Mouse (Mus musculus) G1E (cell line): Measurements from ENCODE around the gene Slc23a2. TPM values are rescaled to one million over a fixed set of nuclear protein-coding genes. Genes with fewer than 3 reads are reported as not detected.

ENCODE experiments used
- ATAC-seq: 2 replicates; pipeline ENCODE4 v1.8.0; 2016; ENCODE audit warnings: mild to moderate bottlenecking; ENCODE audit not compliant: insufficient number of reproducible peaks, poor library complexity, low FRiP score, severe bottlenecking; ENCODE audit errors: extremely low read depth
- DNase-seq: peaks from one replicate; pipeline ENCODE4 v3.0.0; 2012; ENCODE audit warnings: low spot score
- H3K27me3 ChIP-seq: 2 replicates; pipeline ENCODE4 v1.6.1; 2012; ENCODE audit warnings: mild to moderate bottlenecking, low read length, inconsistent platforms; ENCODE audit not compliant: insufficient read depth
- H3K36me3 ChIP-seq: replicated peaks from 2 replicates; pipeline ENCODE3; 2012; ENCODE audit warnings: mild to moderate bottlenecking, inconsistent platforms
- H3K4me1 ChIP-seq: 2 replicates; pipeline ENCODE4 v1.6.1; 2012; ENCODE audit warnings: low read depth, low read length, inconsistent platforms, mixed read lengths; ENCODE audit not compliant: insufficient read depth
- H3K4me3 ChIP-seq: 2 replicates; pipeline ENCODE4 v1.5.1; 2012; ENCODE audit warnings: low read depth, mild to moderate bottlenecking, inconsistent platforms, low read length, moderate library complexity, mixed read lengths
- H3K9me3 ChIP-seq: replicated peaks from 2 replicates; pipeline ENCODE4 v1.6.1; 2012; ENCODE audit warnings: inconsistent platforms
- CTCF ChIP-seq: IDR thresholded peaks from 2 replicates; pipeline ENCODE4 v1.5.1; 2012; ENCODE audit warnings: low read depth, low read length, inconsistent platforms, mixed read lengths
- GATA1 ChIP-seq: IDR thresholded peaks from 2 replicates; pipeline ENCODE4 v1.6.1; 2012; ENCODE audit warnings: borderline replicate concordance, low read length, inconsistent platforms, mixed read lengths
- GATA2 ChIP-seq: IDR thresholded peaks from 2 replicates; pipeline ENCODE4 v1.6.1; 2012; ENCODE audit warnings: low read depth, low read length, inconsistent platforms, borderline replicate concordance
- POLR2AphosphoS5 ChIP-seq: IDR thresholded peaks from 2 replicates; pipeline ENCODE4 v1.6.1; 2012; ENCODE audit warnings: low read depth, low read length, inconsistent platforms; ENCODE audit not compliant: insufficient replicate concordance
- TAL1 ChIP-seq: conservative IDR thresholded peaks from 2 replicates; pipeline ENCODE4 v1.6.1; 2012; ENCODE audit warnings: low read depth, low read length, inconsistent platforms, mixed read lengths
- polyA plus RNA-seq: library from polyadenylated mRNA; stranded (reverse); fragments of >175 nt; gene quantifications from 2 replicates; pipeline ENCODE4 v1.2.3, GENCODE M21; 2012
- total RNA-seq, 2 experiments: library from RNA; stranded (forward) in 1 of 2; stranded (reverse) in 1 of 2; fragments of 200-1000 nt in 1 of 2; fragments of >200 nt in 1 of 2; fragmentation: Nextera tagmentation in 1 of 2; gene quantifications; 2 replicates each; pipeline ENCODE4 v1.2.3; 2014 to 2017

Gene Slc23a2
- total and polyA plus RNA-seq, 3 experiments, result 2.6 to 13.4 (median 12.5) TPM

DNA sequence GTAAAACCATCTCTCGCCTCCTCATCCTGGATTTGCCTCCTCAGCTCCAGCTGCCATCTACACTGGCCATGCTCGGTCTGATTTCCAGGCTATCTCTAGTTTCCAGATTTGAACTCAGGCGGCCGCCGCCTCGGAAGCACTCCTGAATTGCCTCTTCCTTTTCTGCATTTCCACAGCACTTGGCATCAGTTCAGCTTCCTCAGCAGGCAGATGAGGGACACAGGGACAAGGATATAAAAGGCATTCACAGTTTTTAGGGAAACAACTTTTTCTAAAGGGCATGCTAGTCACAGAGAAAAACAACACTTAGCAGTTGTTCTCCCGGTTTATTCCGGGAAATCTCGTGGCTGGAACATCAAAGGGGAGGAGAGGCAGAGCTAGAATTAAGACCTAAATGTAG, 37.3 kb downstream of the Slc23a2 start:
- Histone ChIP-seq H3K36me3 (peaks cover 6% of the 10 kb centered on the region), H3K9me3 (no peaks in the 10 kb centered on the region), H3K4me1 (no peaks in the 10 kb centered on the region), H3K4me3 (no peak overlapping the region), H3K27me3 (peaks cover 5% of the 10 kb centered on the region; the same call in 1 of the 2 replicates)
- DNase-seq (no peak), ATAC-seq (no peak)
- TF ChIP-seq TAL1 (no peak), GATA2 (no peak), POLR2AphosphoS5 (no peak), GATA1 (no peak), CTCF (no peak)

DNA sequence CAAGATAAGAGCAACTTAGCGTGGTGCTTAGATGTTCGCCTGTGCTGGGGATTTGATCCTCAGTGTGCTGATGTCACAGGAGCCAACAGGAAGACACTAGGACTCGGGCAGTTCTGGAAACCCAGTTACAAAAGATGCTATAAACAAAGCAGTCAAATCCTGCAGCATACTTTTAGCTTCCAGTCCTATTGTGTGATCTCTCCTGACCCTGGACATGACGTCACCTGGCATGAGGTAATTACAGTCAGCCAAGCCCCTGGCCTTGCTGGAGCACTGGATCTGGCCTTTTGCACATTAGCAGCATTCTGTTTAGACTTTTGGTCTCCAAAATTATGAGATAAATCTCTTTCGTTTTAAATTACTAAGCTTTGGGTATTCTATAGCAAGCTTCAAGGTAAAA, 38.8 kb downstream of the Slc23a2 start:
- no peaks in the 10 kb centered on the region for H3K9me3 ChIP-seq
- no peak overlapping the region for H3K4me3 ChIP-seq
- peaks cover 9% of the 10 kb centered on the region for H3K36me3 ChIP-seq
- ATAC-seq (no peak), DNase-seq (no peak)
- no peak for TF ChIP-seq POLR2AphosphoS5
- no peak for TF ChIP-seq CTCF
- TF ChIP-seq GATA2, result no peak
- no peak for TF ChIP-seq TAL1
- no peak for TF ChIP-seq GATA1
- 0 out of 2 replicates have a peak, but pooled peaks cover 3% of the 10 kb centered on the region for H3K27me3 ChIP-seq
- no peaks in the 10 kb centered on the region for H3K4me1 ChIP-seq

DNA sequence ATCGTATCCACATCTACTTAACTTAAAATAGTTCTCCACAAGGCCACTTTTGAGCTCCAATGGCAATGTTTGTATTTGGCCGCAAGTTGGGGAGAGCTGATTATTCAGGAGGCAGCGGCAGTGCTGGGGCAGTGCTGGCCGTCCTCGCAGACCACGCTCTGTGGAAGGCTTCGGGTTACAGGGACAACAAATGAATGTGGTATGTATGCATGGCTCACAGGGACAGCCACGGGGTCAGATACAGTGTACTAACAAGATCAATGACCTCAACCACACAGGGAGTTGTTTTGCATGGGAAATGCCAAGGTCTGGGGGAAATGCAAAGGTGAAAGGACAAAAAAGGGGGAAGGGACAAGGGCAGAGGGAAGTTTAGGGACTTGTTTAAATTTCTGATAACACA, 41.6 kb downstream of the Slc23a2 start:
- no peak for DNase-seq
- 0 out of 2 replicates have a peak, but pooled peaks cover 3% of the 10 kb centered on the region for H3K27me3 ChIP-seq
- no peak overlapping the region for H3K4me3 ChIP-seq
- ATAC-seq, result no peak
- H3K4me1 ChIP-seq, result no peaks in the 10 kb centered on the region
- H3K36me3 ChIP-seq, result peaks cover 17% of the 10 kb centered on the region
- no peaks in the 10 kb centered on the region for H3K9me3 ChIP-seq
- TF ChIP-seq CTCF, result no peak
- TF ChIP-seq POLR2AphosphoS5, result no peak
- TF ChIP-seq GATA2, result no peak
- TF ChIP-seq TAL1, result no peak
- no peak for TF ChIP-seq GATA1

DNA sequence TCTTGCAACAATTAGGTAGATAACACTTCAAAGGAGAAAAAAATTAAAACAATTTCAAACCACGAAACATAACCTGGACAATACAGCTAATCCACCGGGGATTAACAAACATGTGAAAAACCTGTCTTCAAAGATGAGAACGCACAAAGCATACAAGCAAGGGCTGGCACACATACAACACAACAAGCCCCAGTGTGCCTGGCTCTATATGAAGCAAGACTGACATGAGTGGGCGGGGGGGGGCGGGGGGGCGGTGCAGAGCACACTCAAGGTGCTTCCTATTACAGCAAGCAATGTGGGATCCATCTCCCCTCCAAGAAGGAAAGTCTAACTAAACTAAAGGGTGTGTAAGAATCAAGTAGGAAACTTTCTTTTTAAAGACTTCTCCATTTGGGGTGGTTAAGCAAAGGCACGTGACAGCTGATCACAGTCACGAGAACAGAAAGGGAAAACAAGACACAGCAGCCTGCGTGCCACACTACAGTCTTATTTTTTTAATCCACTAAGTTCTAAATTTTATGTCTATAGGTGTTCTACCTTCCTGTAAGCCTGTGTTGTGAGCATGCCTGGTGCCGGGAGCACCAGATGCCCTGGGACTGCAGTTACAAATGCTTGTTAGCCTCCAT, 42.3 kb downstream of the Slc23a2 start:
- no peaks in the 10 kb centered on the region for H3K4me1 ChIP-seq
- no peak for ATAC-seq
- H3K36me3 ChIP-seq, result peaks cover 15% of the 10 kb centered on the region
- DNase-seq, result no peak
- TF ChIP-seq CTCF, result no peak
- no peak for TF ChIP-seq TAL1
- no peak for TF ChIP-seq POLR2AphosphoS5
- TF ChIP-seq GATA2, result no peak
- TF ChIP-seq GATA1, result no peak
- 0 out of 2 replicates have a peak, but pooled peaks cover 3% of the 10 kb centered on the region for H3K27me3 ChIP-seq
- no peaks in the 10 kb centered on the region for H3K9me3 ChIP-seq
- no peak overlapping the region for H3K4me3 ChIP-seq

DNA sequence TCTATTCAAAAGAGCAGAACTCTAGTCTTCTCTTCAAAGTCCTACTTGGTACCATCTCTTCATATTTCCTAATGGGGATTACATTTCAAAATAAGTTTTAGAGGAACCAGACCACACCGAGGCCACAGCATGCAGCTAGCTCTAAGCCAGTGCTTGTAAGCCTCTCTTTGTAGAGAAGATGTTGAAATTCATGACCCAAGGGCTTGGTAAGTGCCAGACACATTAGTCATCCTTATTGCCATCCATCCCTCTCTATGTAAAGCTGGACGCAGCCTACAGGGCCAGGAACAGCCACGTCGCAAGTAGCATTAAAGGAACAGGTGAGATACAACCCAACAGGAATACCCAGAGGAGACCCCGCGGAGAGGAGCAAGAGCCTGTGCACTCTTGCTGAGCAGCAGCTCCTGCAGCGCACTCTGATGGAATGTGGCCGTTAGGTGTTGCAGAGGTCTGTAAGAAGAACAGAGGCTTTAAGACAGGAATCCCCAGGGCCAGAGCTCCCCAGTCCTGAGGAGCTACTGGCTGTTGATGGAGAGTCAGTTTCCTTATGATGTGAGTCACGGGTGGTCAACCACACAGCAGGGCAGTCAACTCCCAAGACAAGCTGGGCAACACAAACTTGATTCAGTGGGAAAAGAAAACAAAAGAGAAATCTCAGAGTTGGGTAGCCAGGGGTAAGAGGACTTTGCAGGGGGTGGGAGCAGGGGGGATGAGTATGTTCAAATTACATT, 45.8 kb downstream of the Slc23a2 start:
- H3K9me3 ChIP-seq, result no peaks in the 10 kb centered on the region
- peaks cover 20% of the 10 kb centered on the region for H3K36me3 ChIP-seq
- TF ChIP-seq GATA1 (no peak), CTCF (no peak), GATA2 (no peak), POLR2AphosphoS5 (no peak), TAL1 (no peak)
- ATAC-seq (no peak), DNase-seq (no peak)
- peaks cover 8% of the 10 kb centered on the region for H3K4me1 ChIP-seq
- no peak overlapping the region for H3K4me3 ChIP-seq
- H3K27me3 ChIP-seq, result no peaks in the 10 kb centered on the region

DNA sequence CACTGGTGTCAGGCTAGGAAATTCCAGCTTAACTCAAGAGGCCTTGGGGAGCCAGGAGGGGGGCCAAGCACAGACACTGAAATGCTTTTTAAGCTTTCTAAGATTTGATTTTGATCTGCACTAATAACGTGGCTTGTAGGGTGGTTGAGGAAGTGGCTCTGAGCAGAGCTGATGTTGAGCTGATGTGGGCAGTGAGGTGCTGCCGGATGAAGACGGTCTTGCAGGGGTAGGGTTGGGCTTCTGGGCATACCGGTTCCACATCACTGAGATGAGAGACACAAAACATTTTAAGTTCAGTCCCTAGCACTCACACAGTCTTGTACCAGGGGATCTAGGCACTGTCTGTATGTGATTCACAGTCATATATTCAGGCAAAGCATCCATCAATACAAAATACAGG, 46.5 kb downstream of the Slc23a2 start:
- ATAC-seq (no peak), DNase-seq (no peak)
- H3K9me3 ChIP-seq, result no peaks in the 10 kb centered on the region
- peaks cover 9% of the 10 kb centered on the region for H3K4me1 ChIP-seq
- H3K36me3 ChIP-seq, result peaks cover 22% of the 10 kb centered on the region
- TF ChIP-seq GATA2 (no peak), GATA1 (no peak), TAL1 (no peak), CTCF (no peak), POLR2AphosphoS5 (no peak)
- H3K4me3 ChIP-seq, result no peak overlapping the region
- no peaks in the 10 kb centered on the region for H3K27me3 ChIP-seq
